Mouse (Mus musculus) testis, adult 2 months (tissue): Measurements from ENCODE around the gene Olfr1200.

ENCODE experiments used
- CTCF ChIP-seq: fragments of 200-500 bp; IDR thresholded peaks from 2 replicates; pipeline ENCODE4 v1.5.1; 2012; ENCODE audit warnings: low read depth, mild to moderate bottlenecking, inconsistent platforms, low read length, moderate library complexity; ENCODE audit not compliant: control insufficient read depth, insufficient read depth, insufficient replicate concordance
- POLR2A ChIP-seq: fragments of 200-500 bp; IDR thresholded peaks from 2 replicates; pipeline ENCODE4 v1.6.1; 2012; ENCODE audit warnings: low read depth, mild to moderate bottlenecking, inconsistent platforms, low read length, moderate library complexity; ENCODE audit not compliant: control insufficient read depth

DNA sequence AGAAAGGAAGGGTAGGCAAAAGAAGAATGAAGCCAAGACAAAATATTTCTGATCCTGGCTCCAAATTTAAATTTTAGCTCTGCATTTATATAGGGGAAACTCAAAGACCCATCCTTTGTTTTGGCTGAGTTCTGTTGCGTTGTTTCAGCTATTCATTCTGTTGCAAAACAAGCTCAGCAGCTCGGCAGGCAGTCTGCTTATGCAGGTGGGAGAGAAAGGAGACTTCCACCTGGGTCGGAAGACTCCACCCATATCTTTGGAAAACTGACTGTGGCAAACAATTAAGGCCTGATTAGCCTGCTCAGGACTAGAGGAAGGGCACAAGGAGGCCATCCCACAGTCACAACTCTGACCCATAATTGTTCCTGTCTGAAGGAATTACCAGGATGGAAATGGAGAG, 26.9 kb downstream of the Olfr1200 start:
- no peak for TF ChIP-seq POLR2A
- no peak for TF ChIP-seq CTCF
